Mouse (Mus musculus) kidney, postnatal 25 days (tissue): Measurements from ENCODE around the gene Rimkla.

ENCODE experiments used
- DNase-seq, 2 experiments: peaks; one replicate each; pipeline ENCODE4 v3.0.0; 2021; ENCODE audit warnings: mixed read lengths in 2 of 2

The Rimkla gene

DNA sequence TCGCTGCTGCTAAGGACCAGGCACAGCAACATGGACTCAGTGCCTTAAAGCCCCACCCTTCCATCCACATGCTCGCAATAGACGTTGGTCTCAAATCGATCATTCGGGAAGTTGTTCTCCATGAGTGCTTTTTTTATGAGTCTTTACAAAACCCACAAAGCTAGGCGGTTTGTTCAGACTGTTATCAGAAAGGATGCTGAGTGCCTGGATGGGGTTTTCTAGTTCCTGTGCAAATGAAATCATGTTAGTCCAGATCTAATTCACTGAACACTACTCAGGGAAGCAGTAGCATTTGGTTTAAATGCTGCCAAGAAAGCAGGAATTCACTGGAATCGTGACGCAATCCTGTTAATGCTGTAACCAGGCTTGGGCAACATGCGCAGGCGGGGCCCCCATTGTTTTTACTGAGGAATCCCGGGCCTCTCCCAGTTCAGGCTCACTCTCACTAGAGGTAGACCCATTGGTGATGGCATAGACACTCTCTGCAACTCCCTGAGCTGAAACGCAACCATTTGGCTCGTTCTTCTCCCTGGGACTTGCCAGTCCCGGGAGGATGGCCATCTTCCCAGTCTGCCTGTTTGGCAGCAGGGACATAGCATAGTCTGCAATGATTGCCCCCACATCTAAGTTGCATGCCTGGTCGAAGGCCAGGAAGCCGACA is 24.6 kb downstream of the Rimkla start:
- no peak for DNase-seq

DNA sequence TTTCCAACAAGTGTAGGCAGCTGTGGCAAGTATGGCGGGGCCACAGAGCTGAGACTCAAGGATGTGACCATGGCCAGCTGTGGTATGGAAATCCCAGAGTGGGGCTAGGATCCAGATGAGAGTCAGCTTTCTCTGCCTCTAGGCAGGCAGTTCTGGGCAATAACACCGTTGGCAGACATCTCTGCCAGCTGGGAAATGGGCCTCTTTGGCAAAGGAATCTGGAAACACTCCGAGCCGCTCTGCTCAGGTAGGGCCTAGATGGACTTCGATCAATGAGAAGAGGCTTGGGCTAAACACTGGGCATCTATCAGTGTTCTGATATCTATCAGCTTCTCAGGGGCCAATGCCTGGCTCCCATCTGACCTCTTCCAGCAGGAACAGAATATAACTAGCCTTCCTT is 26.6 kb downstream of the Rimkla start:
- DNase-seq = no peak

DNA sequence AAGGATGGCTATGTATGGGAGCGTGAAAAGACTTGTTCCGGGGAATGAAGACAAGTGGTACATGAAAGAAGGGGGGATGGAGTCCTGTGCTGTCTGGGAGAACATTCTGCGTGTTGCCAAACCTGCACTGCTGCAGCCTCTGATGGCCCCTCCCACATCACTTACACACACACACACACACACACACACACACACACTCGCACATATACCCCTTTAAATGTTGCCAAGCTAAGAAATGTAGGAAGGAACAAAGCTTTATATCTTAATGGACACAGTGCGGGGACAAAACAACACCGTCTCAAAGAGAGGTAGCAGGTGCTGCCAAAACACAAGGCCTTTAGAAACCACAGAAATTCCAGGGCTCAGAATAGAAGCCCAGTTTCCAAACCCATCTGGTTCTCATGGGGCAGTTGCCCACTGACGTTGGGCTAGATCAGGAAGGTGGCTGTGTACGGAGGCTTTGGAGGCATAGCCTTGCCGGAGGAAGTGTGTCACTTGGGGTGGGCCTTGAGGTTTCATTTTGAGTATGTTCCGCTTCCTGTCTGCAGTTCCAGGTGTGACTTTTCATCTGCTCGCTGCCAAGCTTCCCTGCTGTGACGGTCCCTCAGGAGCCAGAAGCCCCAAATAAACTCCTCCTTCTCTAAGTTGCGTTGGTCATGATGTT is 28.5 kb downstream of the Rimkla start:
- no peak for DNase-seq

DNA sequence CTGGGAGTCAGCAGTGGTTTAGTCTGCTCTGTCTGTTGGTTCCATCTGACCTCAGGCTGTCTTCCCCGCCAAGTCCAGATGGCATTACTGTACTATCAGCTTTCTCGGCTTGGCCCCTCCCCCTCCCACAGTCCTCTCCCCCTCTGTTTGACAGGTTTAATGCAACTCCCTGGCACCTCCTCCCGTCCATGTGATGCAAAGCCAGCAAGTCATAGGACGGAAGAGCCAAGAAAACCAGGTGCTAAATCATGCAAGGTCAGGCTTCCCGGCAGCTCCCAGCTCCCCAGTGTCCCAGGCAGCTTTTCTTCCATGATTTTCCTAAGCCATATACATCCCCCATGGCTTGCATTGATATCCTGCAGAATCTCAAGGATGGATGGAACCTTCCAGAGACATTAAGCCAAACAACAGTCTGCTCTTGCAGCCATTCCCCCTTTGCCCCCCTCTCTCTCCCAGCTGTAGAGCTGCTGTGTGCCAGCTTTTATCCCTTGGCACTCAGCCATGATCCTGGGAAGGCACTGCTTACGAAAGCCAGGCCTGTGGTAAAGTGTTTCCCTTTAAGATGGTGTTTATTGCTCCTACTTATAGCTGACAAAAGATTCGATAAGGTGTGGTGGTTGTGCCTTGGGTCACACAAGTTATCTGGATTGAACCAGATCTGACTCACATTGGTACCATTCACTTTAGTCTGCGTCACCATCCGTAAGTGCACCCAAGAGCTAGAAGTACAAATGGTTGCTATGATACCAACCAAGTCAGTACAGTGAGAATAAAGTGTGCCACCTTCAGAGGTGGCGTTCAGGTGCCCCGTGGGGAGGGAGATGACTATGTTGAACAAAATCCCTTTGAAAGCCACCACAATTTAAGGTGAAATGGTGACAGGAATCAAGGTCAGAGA is 29.3 kb downstream of the Rimkla start:
- DNase-seq = peak; percentile 70 to 84

DNA sequence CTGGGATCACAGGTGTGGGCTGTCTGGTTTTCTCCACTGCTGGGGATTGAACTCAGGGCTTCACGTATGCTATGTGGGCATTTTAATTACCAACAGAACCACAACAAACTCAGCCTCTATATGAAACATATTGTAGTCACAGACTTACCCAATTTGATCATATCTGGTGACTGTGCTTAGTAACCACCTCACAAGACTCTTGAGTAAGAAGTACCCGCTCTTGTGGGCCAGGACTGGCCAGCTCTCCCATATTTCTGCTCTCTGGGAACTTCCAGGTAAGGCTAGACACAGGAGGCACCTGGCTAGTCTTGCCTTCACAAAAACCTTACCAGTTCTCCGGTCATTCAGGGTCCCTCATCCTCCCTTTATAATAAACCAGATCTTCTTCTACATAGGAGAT is 30.0 kb downstream of the Rimkla start:
- DNase-seq = no peak

DNA sequence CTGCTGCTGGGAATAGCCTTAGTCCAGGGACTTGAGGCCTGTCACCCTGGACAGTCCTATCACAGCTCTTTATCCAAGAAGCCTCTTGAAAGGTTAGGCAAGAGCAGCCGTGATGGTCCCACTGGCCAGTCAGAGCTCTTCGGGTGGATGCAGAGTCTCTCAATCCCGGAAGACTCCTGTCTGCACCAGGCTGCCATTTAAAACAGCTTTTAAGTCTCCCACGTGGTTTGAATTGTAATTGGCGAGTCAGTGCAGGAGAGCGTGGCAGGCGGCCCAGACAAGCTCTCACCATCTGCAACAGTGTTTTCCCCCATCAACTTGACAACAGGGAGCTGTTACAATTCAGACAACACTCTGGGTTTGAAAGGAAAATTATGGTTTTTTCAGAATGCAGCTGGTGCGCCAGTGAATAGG is 31.7 kb downstream of the Rimkla start:
- DNase-seq = peak in 1 of 2 experiments; percentile 5

DNA sequence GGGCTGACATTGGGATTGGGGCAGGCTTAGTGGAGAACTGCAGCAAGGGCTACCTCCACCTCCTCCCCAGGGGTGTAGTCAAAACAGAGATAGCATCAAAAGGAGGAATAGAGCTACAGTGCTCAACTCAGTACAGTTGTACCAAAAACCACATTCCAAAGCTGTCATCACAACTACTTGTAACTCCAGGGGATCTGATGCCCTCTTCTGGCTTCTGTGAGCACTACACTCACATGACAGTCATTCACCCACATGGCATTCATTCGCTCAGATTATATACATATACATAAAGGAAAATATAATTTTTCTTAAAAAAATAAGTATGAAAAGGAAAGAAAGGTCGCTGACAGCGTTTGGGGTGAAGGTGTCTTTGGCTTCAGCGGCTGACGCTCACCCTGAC is 32.1 kb downstream of the Rimkla start:
- peak in 1 of 2 experiments; percentile 58 for DNase-seq

DNA sequence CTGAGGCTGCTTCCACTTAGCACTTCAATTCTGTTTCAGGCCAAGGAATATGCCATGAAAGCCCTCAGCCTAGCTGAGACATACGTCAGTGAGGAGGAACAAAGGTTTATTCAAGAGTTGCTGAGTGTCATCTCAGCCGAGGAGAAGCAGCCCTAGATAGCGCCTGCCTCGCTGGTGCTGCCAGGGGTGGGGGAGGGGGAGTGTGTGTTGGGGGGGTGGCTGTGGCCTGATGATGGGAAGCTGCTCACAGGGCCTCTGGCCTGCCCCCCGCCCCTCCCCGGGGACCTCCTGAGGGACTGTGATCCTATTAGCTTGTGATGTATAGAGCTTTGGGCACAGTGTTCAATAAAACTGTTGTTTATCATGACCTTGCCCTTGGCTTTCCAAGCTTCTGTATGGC is 38.9 kb downstream of the Rimkla start:
- no peak for DNase-seq

DNA sequence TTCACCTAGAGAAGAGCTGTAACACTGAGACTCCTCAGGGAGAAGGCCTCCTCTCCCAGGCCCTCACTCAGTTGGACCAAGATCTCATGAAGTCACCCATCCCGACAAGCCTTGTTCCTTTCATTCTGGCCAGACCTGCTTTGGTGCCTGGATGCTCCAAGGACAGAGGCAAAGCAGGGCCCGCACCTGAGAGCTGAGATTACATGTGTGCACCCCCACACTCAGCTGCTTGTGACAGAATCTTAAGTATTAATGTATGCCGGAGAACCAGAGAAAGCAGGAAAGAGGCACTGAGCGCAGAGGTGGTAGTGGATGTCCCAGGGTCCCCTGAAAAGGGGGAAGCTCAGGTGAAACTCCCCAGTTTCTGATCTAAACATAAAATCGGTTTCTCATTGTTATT is 39.3 kb downstream of the Rimkla start:
- DNase-seq = no peak

DNA sequence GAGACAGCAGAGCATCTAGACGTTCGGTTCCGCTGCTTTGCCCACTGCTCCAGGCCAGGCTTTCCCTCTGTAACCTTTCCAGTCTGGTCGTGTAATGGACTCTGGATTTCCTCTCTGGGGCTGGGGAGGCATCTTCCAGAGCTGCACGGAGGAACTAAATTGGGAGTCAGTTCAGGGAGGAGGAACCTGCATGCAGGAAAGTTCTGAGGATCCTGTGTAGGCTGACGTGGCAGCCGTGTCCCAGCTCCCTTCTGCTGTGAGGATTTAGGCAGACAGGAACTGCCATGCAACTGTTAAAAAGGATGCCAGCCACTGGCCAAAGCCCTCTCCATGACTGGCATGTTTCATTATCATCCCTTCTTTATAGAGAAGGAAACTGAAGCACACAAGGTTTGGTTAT is 42.0 kb downstream of the Rimkla start:
- no peak for DNase-seq

DNA sequence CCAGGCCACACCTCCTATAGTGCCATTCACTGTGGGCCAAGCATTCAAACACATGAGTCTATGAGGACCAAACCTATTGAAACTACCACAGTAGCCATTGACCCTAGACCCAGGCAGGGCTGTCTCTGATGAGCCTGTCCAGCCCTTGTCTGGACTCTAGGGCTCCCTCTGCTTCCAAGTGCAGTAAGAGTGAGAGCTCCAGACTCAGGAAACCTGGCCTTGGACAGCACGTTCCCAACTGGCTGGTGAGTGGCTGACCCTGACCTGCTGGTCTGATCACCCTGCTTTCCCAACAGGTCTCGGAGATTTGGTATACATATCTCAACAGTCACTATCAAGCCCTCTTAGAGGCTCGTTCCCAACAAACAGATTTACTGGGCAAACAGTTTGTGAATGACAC is 44.6 kb downstream of the Rimkla start:
- peak in 1 of 2 experiments; percentile 10 for DNase-seq

DNA sequence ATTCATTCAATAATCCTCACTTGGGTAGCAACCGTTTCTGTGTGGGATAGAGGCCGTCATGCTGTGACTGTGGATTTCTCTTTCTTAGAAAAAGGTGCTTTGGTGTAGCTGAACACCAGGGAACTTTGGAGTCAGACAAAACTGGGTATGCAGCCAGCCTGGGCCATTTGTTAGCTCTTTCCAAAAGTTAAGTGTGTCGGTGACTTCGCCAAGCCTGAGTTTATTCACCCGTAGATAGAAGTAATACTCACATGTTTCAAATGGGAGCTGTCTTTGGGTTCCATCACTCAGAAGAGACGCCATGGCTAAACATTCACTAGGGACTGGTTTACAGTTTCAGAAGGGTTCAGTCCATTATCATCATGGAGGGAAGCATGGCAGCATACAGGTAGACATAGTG is 45.2 kb downstream of the Rimkla start:
- peak in 1 of 2 experiments; percentile 12 for DNase-seq

DNA sequence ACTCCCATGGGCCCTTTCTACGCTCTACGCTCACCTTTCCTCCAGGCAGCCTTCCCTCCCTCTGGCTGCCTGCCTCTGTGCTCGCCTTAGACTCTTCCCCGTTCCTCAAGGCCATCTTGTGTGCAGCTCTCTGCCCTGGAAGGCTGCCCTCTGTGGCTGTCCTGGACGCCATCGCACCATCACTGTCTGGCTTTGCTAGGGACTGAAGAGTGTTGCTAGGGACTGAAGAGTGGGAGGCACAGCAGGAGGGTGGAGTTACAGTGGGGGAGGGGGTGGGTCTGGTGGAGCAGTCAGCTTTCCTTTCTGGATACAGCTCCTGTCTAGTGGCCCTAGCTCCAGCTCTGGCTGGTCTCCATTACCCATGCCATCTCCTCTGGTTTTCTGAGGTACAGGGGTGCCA is 49.9 kb downstream of the Rimkla start:
- DNase-seq = peak in 1 of 2 experiments; percentile 27

DNA sequence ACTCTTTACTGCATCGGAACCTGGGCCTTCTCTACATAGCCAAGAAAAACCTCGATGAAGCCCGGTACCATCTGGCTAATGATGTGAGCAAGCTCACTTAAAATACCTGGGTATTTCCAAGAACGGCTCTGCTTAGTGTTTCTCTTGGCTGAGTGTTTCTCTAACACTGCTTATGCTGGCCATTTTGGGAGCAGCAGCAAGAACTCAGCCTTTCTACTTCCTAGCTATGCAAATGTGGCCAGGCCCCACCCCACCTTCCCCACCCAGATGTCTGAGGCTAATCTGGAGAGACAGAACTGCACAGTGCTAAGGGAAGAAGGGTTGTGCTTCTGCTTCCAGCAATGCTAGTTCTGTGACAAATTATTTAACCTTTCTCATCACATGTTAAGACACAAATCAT is 50.6 kb downstream of the Rimkla start:
- peak in 1 of 2 experiments; percentile 4 for DNase-seq

DNA sequence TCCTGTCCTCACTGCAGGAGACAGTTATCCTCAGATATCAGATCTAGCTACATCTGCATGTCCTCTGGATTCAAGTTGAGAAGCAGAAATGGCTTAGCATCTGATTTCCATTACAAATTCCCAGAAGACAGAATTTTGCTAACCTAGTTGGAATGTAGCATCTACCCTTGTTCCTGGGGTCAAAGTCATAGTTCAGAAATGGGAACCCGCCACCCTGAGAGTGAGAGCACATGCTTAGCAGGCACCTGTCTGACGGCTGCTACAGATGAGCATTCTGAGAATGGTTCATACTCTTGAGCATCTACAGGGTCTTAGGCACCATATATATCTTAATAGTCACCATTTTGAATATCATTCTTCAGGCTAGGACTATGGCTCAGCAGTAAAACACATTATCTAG is 54.5 kb downstream of the Rimkla start:
- DNase-seq = peak; percentile 20 to 65

DNA sequence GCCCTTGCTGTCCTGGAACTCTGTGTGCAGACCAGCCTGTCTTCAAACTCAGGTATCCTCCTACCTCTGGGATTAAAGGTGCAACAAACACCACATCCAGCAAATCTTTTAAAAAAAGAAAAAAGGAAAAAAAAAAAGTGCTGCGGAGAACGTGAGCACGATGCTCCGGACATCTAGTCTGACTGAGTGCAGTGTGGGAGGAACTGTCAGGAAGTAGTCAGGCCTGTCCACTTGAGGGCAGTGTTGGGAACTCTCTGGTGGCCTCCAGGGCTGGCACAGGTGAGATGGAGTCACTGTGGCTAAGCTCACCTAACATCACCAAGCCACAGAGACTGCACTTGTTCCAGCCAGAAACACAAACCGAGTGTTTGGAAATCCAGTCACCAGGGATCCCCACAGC is 61.8 kb downstream of the Rimkla start:
- DNase-seq = peak; percentile 73 to 79

DNA sequence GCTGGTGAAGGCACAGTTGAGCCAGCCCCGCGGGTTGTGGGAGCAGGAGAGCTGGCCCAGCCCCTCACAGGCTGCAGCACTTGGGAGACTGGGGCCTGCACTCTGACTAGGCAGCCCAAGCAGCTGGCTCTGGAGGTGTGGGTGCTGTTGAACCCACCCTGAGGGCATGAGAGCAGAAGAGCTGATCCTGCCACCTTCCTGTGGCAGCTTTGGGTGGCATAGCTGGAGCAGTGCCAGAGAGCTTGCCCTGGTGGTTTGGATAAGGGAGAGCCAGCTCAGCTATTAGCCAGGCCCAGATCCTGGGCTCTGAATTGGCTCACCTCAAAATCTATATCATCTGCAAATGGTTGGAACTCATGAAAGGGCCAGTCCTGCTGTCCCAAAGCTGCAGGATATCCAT is 64.7 kb downstream of the Rimkla start:
- peak; percentile 74 to 79 for DNase-seq

DNA sequence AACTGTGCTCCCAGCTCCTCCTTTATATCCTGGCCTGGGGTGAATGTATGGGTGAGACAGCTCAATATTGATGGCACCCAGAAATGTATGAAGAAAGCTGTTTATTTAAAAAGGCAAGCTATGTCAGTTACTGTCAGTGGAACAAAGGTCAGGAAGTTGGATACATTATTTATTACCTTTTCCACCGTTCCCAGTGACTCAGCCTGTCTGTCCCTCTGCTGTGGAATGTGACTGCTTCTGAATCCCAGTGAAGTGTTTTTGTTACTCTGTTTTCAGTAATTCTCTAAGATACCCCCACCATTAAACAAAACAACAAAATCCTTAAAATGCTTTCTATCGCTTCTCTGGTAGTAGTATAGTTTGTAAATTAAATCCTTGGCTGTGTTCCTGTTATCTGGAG is 66.8 kb downstream of the Rimkla start:
- DNase-seq = no peak

DNA sequence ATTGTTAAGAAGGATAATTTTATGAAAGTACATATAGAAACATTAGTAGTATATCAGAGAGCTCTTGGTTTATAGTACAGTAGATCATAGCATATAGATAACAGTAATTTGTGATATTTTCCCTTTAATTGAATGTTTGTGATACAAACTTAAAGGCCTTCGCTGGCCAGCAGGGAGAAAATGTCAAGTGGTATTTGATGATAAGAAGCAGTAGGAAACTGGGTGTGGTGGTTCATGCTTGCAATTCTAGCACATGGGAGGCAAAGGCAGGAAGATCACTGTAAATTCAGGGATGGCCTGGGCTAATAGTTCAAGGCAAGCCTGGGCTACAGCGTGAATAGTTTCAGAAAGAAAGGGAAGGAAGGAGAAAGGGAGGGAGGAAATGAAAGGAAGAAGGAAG is 67.4 kb downstream of the Rimkla start:
- DNase-seq = no peak

DNA sequence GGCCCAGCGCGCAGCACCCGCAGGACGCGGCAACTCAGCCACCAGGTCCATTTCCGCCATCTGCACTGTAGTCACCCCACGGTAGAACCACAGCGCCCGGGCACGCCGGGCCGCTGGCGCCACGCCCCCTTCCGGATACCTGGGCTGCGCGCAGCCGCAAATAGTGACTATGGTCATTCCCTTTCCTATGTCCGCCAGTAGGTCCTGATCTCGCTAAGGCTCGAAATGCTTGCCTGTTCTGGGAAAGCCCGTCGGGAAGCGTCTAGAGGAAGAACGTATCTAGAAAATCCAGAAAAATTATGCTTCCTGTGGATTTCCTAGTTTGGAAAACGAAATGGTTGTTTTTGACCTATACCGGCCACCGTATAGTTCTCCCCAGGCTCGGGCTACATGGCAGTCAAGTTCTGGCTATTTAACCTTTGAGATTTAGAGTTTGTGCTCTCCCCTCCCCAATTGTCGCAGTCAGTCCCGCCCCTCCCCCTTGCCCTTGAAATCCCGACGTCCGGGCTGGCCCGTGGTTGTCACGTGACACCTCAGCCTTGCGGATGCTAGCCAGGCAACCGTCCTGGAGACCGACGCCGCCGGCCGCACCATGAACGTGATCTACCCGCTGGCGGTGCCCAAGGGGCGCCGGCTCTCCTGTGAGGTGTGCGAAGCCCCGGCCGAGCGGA is 70.0 kb downstream of the Rimkla start, which contains the start of the genes Ppcs and Zmynd12:
Gene Ppcs (minus strand): TSS at position 127 of the 671 bp plus-strand sequence.
Gene Zmynd12 (plus strand): TSS at position 521 of the 671 bp plus-strand sequence.
- peak; percentile 97 to 98 for DNase-seq

DNA sequence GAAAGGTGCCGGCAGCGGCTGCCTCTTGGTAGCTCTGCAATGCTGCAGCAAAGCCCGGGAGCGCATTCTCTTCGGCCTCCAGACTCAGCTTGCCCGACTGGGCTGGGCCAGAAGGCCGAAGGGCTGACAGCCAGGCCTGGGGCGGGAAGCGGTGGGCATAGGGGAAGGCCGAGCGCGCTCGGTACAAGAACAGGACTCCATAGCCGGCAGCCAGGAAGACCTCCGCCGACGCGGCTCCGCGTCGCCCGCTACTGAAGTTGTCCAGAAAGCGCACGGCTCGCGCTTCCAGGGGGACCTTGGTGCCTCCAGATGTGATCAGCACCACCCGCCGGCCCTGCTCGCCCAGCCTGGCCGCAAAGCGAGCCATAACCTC is 70.5 kb downstream of the Rimkla start:
- peak in 1 of 2 experiments; percentile 33 for DNase-seq

DNA sequence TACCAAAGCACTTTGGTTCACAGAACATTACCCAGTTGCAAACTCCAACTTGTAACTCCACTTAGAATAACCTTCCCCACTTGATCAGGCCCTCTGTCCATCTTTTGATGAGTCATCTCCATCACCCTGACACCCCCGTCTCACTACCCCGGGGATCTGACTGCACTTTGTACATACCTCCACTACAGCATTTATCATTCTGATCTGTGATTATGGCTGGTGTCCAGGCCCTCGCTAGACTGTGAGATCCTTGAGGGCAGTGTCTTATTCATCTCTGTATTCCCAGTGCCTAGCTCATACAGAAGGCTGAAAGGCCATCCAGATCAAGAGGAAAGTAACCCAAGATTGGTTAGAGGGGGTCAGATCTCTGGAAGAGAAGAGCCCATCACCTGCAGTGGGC is 71.2 kb downstream of the Rimkla start:
- no peak for DNase-seq

DNA sequence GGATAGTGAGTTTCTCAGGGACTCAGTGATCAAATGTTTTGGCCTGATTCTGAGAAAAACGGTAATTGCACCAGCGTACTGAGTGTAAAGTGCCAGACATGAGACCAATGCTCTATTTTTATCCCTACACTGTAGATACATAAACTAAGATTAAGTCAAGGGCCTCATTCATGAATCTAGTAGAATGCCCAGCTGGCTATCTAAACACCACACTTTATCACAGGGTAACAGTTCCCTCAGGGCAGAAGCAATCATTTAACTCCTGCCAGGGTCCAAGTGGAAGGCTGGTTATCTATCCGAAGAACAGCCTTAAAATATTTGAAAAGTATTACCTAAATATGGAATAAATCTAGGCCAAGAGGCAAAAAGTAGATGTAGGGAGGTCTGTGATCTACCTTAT is 74.5 kb downstream of the Rimkla start:
- no peak for DNase-seq
